7 mouse cellular contexts compared by ENCODE assay signal in the genomic region with DNA sequence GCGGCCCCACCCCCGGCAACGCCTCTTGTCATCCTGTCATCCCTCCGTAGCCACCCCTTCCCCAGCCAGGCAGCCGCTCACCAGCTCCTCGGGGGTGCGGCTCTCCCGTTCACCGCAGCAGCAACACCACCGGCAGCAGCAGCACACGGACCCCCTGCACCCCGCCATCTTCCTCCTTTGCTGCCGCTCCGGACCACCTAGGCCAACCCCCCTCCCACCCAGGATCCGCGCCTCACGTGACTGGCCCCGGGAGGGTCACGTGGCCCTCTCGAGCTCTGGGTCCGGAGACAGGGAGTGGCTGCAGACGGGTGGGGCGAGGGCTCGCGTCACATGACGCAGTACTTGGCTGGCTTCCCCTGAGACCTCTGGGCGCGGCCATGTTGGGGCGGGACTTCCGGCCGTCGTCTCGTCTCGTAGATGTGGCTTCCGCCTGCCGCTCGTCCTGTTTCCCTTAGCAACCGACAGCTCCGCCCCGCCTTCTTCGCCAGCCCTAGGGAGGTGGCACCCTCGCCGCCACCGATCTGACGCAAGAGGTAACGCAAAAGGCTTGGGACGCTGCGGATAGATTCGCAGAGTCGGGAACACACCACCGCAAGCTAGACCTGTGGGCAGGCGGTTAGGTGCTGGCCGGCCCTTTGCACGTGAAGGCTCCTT. TPM values are rescaled to one million over a fixed set of nuclear protein-coding genes. Genes with fewer than 3 reads are reported as not detected.
DNase-seq lines count a peak whose midpoint lies in the region; ATAC-seq lines count a peak whose summit lies in the region.

A gene (minus strand): TSS at position 222 of the 654 bp plus-strand sequence.
A gene (plus strand): TSS at position 478 of the 654 bp plus-strand sequence.

- H3K27ac ChIP-seq in intestine, embryonic 16.5 days (ENCODE audit: low read length): peak within 1 kb of the TSS; percentile 83
- H3K27ac ChIP-seq in midbrain, embryonic 11.5 days (ENCODE audit: low read depth, low read length): peak within 1 kb of the TSS; percentile 65

- 0 out of 2 replicates have a peak, but pooled peaks cover 3% of the 10 kb centered on the region for H3K36me3 ChIP-seq in intestine, embryonic 16.5 days (ENCODE audit: control insufficient read depth, insufficient read depth, low read length)
- H3K36me3 ChIP-seq in midbrain, embryonic 11.5 days (ENCODE audit: control insufficient read depth, insufficient read depth, low read length): 0 out of 2 replicates have a peak, but pooled peaks cover 3% of the 10 kb centered on the region

- peak within 1 kb of the TSS; percentile 87 for H3K4me2 ChIP-seq in intestine, embryonic 16.5 days (ENCODE audit: low read depth, low read length)
- peak within 1 kb of the TSS; percentile 83 for H3K4me2 ChIP-seq in midbrain, embryonic 11.5 days

- no peaks in the 10 kb centered on the region for H3K9me3 ChIP-seq in intestine, embryonic 16.5 days (ENCODE audit: control insufficient read depth, low read length)
- no peaks in the 10 kb centered on the region for H3K9me3 ChIP-seq in midbrain, embryonic 11.5 days (ENCODE audit: control insufficient read depth, low read length)

- peak; percentile 100 for DNase-seq in adrenal gland, adult 8-10 months
- peak; percentile 98 for DNase-seq in embryo, embryonic 9.5 days (ENCODE audit: extremely low spot score)
- DNase-seq in gastrocnemius, postnatal 4 days (ENCODE audit: low spot score in 2 of 2): peak; percentile 99
- peak; percentile 100 for DNase-seq in left cerebral cortex, postnatal 36 days (ENCODE audit: low spot score in 2 of 2)
- DNase-seq in midbrain, embryonic 11.5 days (ENCODE audit: low spot score, missing footprints): peak; percentile 100
- peak; percentile 99 for DNase-seq in skeletal muscle tissue, adult 2 months (ENCODE audit: low read depth, low spot score)

- intact Hi-C loops in left cerebral cortex, postnatal 36 days (cut with DNase I): no loop called here

- peaks cover 34% of the 10 kb centered on the region for H3K4me1 ChIP-seq in intestine, embryonic 16.5 days (ENCODE audit: control insufficient read depth, insufficient read depth, low read length)
- H3K4me1 ChIP-seq in midbrain, embryonic 11.5 days (ENCODE audit: control insufficient read depth, insufficient read depth, low read length): peaks cover 34% of the 10 kb centered on the region

- under 1% methylated on average over 54 of the region's 54 CpGs for WGBS in intestine, embryonic 16.5 days
- under 1% methylated on average over 54 of the region's 54 CpGs for WGBS in midbrain, embryonic 11.5 days

- H3K27me3 ChIP-seq in intestine, embryonic 16.5 days (replicated peaks; ENCODE audit: control insufficient read depth, insufficient read depth, low read length): no peaks in the 10 kb centered on the region
- no peaks in the 10 kb centered on the region for H3K27me3 ChIP-seq in midbrain, embryonic 11.5 days (ENCODE audit: control insufficient read depth, insufficient read depth, low read length)

- peak; percentile 93 for ATAC-seq in intestine, embryonic 16.5 days
- ATAC-seq in midbrain, embryonic 11.5 days (ENCODE audit: low FRiP score): peak; percentile 96

- H3K9ac ChIP-seq in intestine, embryonic 16.5 days (ENCODE audit: low read depth, low read length): peak within 1 kb of the TSS; percentile 80
- H3K9ac ChIP-seq in midbrain, embryonic 11.5 days (ENCODE audit: low read length): peak within 1 kb of the TSS; percentile 89

- peak within 1 kb of the TSS; percentile 79 for H3K4me3 ChIP-seq in intestine, embryonic 16.5 days (ENCODE audit: low read length)
- peak within 1 kb of the TSS; percentile 94 for H3K4me3 ChIP-seq in midbrain, embryonic 11.5 days (ENCODE audit: low read depth, low read length)

RNA-seq across cellular contexts. Expression of the first gene that starts in this region (rescaled TPM):
- 10 to 100 TPM; 10.1 to 20.4 (median 15.8) TPM for total RNA-seq in adrenal gland, adult 8-10 months (2022)
- 10 to 100 TPM; 13.6 to 14.4 TPM for total RNA-seq in gastrocnemius, postnatal 4 days (2021)
- polyA plus RNA-seq in intestine, embryonic 16.5 days (2015; fragmentation: Nextera tagmentation; extraction: Ambion mirVana): 4.5 TPM in 2 replicates
- 10 to 100 TPM; 77.1 to 79.7 TPM for total RNA-seq in left cerebral cortex, postnatal 36 days (2021)
- 19.2 and 20.2 TPM in 2 replicates for polyA plus RNA-seq in midbrain, embryonic 11.5 days (2014; fragmentation: Nextera tagmentation; extraction: Ambion mirVana)

RNA-seq across cellular contexts. Expression of the second gene that starts in this region (rescaled TPM):
- total RNA-seq in adrenal gland, adult 8-10 months (2022): 10 to 100 TPM; 24.2 to 51.9 (median 36.7) TPM
- total RNA-seq in gastrocnemius, postnatal 4 days (2021): 10 to 100 TPM; 30.2 to 32.2 TPM
- 14.3 and 19.4 TPM in 2 replicates for polyA plus RNA-seq in intestine, embryonic 16.5 days (2015; fragmentation: Nextera tagmentation; extraction: Ambion mirVana)
- total RNA-seq in left cerebral cortex, postnatal 36 days (2021): 10 to 100 TPM; 26.6 to 38.0 TPM
- polyA plus RNA-seq in midbrain, embryonic 11.5 days (2014; fragmentation: Nextera tagmentation; extraction: Ambion mirVana): 17.8 and 18.9 TPM in 2 replicates

Comparison
In these comparisons a context has a peak if more than half of its experiments do, and no peak if none do; other contexts are left out.
1. Peak in every context shown above with its lines: DNase-seq, ATAC-seq, H3K4me3 ChIP-seq and H3K27ac ChIP-seq.